Mouse (Mus musculus): ENCODE results near the gene Tmem37. TPM values are rescaled to one million over a fixed set of nuclear protein-coding genes. Genes with fewer than 3 reads are reported as not detected.

Tmem37 gene
- polyA plus RNA-seq, 2 experiments: 6.2 to 9.7 TPM

GRCm38 (mm10) chr1:120027693-120028092 is 46.2 kb downstream of the Tmem37 start:
- Histone ChIP-seq H3K27me3 (ENCODE audit: control insufficient read depth, insufficient read depth, low read length) (no peaks in the 10 kb centered on the region), H3K9ac (ENCODE audit: low read depth, low read length, severe bottlenecking) (no peak overlapping the region), H3K9me3 (ENCODE audit: control insufficient read depth, low read length) (no peaks in the 10 kb centered on the region), H3K4me1 (ENCODE audit: control insufficient read depth, insufficient read depth, low read length) (no peaks in the 10 kb centered on the region), H3K36me3 (ENCODE audit: control insufficient read depth, insufficient read depth, low read length) (no peaks in the 10 kb centered on the region), H3K4me2 (replicated peaks; ENCODE audit: low read depth, low read length, severe bottlenecking) (no peak overlapping the region), H3K27ac (replicated peaks; ENCODE audit: low read depth, low read length) (no peak overlapping the region), H3K4me3 (replicated peaks; ENCODE audit: low read length) (no peak overlapping the region)
- TF ChIP-seq POLR2A (IDR thresholded peaks at IDR 0.05; ENCODE audit: borderline replicate concordance, extremely low read depth, insufficient read depth, insufficient read length): no peak
- no peak for DNase-seq (ENCODE audit: low spot score)
- no peak for ATAC-seq (ENCODE audit: low FRiP score, low read depth)
- WGBS: 62% methylated on average over 4 of the region's 4 CpGs

DNA sequence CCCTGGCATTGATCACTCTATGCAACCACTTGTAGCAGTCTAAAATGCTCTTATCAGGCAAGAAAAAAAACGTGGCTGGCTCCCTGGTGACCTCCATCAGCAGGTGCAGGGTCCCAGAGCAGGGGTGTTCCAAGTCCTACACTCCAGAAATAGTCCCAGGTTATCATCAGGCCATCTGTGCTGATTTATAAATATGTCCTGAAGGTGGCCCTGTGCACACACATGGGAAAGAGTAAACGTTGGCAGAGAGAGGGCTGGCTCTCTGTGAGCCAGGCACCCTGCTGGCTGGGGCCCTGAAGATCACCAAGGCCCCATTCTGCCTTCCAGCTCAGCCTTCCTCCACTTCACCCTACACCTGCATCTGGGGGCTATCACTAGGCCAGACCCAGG is 48.8 kb downstream of the Tmem37 start:
- TF ChIP-seq POLR2A (IDR thresholded peaks at IDR 0.05; ENCODE audit: borderline replicate concordance, extremely low read depth, insufficient read depth, insufficient read length): no peak
- H3K27me3 ChIP-seq (ENCODE audit: control insufficient read depth, insufficient read depth, low read length): no peaks in the 10 kb centered on the region
- no peak overlapping the region for H3K4me2 ChIP-seq (replicated peaks; ENCODE audit: low read depth, low read length, severe bottlenecking)
- 23% methylated on average over 2 of the region's 2 CpGs for WGBS
- no peak for ATAC-seq (ENCODE audit: low FRiP score, low read depth)
- H3K4me3 ChIP-seq (replicated peaks; ENCODE audit: low read length): no peak overlapping the region
- H3K9me3 ChIP-seq (ENCODE audit: control insufficient read depth, low read length): no peaks in the 10 kb centered on the region
- H3K36me3 ChIP-seq (ENCODE audit: control insufficient read depth, insufficient read depth, low read length): no peaks in the 10 kb centered on the region
- no peak overlapping the region for H3K27ac ChIP-seq (replicated peaks; ENCODE audit: low read depth, low read length)
- H3K9ac ChIP-seq (ENCODE audit: low read depth, low read length, severe bottlenecking): no peak overlapping the region
- no peaks in the 10 kb centered on the region for H3K4me1 ChIP-seq (ENCODE audit: control insufficient read depth, insufficient read depth, low read length)
- DNase-seq (ENCODE audit: low spot score): no peak

GRCm38 (mm10) chr1:120024331-120025049 is 49.4 kb downstream of the Tmem37 start:
- Histone ChIP-seq H3K9ac (ENCODE audit: low read depth, low read length, severe bottlenecking) (no peak overlapping the region), H3K27me3 (ENCODE audit: control insufficient read depth, insufficient read depth, low read length) (no peaks in the 10 kb centered on the region), H3K4me1 (ENCODE audit: control insufficient read depth, insufficient read depth, low read length) (no peaks in the 10 kb centered on the region), H3K9me3 (ENCODE audit: control insufficient read depth, low read length) (no peaks in the 10 kb centered on the region), H3K4me3 (replicated peaks; ENCODE audit: low read length) (no peak overlapping the region), H3K4me2 (replicated peaks; ENCODE audit: low read depth, low read length, severe bottlenecking) (no peak overlapping the region), H3K36me3 (ENCODE audit: control insufficient read depth, insufficient read depth, low read length) (no peaks in the 10 kb centered on the region), H3K27ac (replicated peaks; ENCODE audit: low read depth, low read length) (no peak overlapping the region)
- no peak for ATAC-seq (ENCODE audit: low FRiP score, low read depth)
- 50% methylated on average over 10 of the region's 10 CpGs for WGBS
- no peak for DNase-seq (ENCODE audit: low spot score)
- TF ChIP-seq POLR2A (IDR thresholded peaks at IDR 0.05; ENCODE audit: borderline replicate concordance, extremely low read depth, insufficient read depth, insufficient read length): no peak

DNA sequence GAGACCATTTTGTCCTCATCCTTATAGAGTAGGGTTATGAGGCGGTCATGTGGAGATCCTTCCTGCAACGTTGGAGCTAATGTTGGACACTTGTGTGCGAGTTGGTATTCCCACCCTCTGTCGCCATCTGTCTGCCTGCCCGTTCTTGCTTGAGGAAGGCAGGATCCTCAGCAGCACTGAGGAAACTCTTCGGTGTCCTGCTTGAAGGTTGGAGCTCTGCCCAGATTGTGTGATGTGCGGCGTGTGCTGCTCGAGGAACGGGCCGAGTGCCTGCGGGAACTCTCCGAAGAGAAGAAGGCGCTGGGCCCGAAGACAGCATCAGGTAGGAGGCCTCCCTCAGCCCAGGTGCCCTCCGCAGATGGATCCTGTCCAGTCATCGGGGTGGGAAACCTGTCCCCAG is 51.9 kb downstream of the Tmem37 start:
- H3K4me3 ChIP-seq (replicated peaks; ENCODE audit: low read length): no peak overlapping the region
- no peak for TF ChIP-seq POLR2A (IDR thresholded peaks at IDR 0.05; ENCODE audit: borderline replicate concordance, extremely low read depth, insufficient read depth, insufficient read length)
- no peaks in the 10 kb centered on the region for H3K4me1 ChIP-seq (ENCODE audit: control insufficient read depth, insufficient read depth, low read length)
- ATAC-seq (ENCODE audit: low FRiP score, low read depth): no peak
- H3K27ac ChIP-seq (replicated peaks; ENCODE audit: low read depth, low read length): no peak overlapping the region
- H3K4me2 ChIP-seq (replicated peaks; ENCODE audit: low read depth, low read length, severe bottlenecking): no peak overlapping the region
- WGBS: 89% methylated on average over 17 of the region's 17 CpGs
- no peaks in the 10 kb centered on the region for H3K36me3 ChIP-seq (ENCODE audit: control insufficient read depth, insufficient read depth, low read length)
- no peak overlapping the region for H3K9ac ChIP-seq (ENCODE audit: low read depth, low read length, severe bottlenecking)
- H3K9me3 ChIP-seq (ENCODE audit: control insufficient read depth, low read length): no peaks in the 10 kb centered on the region
- no peaks in the 10 kb centered on the region for H3K27me3 ChIP-seq (ENCODE audit: control insufficient read depth, insufficient read depth, low read length)
- DNase-seq (ENCODE audit: low spot score): no peak

DNA sequence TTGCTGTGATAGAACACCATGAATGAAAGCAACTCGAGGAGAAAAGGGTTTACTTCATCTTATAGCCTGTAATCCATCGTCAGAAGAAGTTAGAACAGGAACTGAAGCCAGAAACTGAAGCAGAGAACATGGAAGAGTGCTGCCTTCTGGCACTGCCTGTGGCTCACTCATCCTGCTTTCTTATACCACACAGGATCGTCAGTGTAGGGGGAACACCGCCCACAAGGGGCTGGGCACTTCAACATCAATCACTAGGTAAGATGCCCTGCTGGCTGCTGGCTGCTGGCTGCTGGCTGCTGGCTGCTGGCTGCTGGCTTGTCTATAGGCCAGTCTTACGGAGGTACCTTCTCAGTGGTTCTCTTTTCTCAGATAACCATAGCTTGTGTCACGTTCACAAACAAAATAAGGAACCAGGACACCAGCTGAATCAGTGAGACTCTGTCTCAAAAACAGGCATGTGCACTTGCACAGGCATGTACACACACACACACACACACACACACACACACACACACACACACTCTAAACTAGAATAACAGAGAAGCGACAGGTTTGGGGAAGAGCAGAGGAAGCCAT is 53.5 kb downstream of the Tmem37 start:
- Histone ChIP-seq H3K4me3 (replicated peaks; ENCODE audit: low read length) (no peak overlapping the region), H3K4me1 (ENCODE audit: control insufficient read depth, insufficient read depth, low read length) (no peaks in the 10 kb centered on the region), H3K4me2 (replicated peaks; ENCODE audit: low read depth, low read length, severe bottlenecking) (no peak overlapping the region), H3K9me3 (ENCODE audit: control insufficient read depth, low read length) (no peaks in the 10 kb centered on the region), H3K9ac (ENCODE audit: low read depth, low read length, severe bottlenecking) (no peak overlapping the region), H3K36me3 (ENCODE audit: control insufficient read depth, insufficient read depth, low read length) (no peaks in the 10 kb centered on the region), H3K27ac (replicated peaks; ENCODE audit: low read depth, low read length) (no peak overlapping the region), H3K27me3 (ENCODE audit: control insufficient read depth, insufficient read depth, low read length) (no peaks in the 10 kb centered on the region)
- 66% methylated on average over 7 of the region's 7 CpGs for WGBS
- no peak for ATAC-seq (ENCODE audit: low FRiP score, low read depth)
- TF ChIP-seq POLR2A (IDR thresholded peaks at IDR 0.05; ENCODE audit: borderline replicate concordance, extremely low read depth, insufficient read depth, insufficient read length): no peak
- no peak for DNase-seq (ENCODE audit: low spot score)

Data from limb, embryonic 14.5 days (tissue).